Mouse (Mus musculus) testis, adult 2 months (tissue): Measurements from ENCODE around the gene Cyb5rl.

ENCODE experiments used
- CTCF ChIP-seq: fragments of 200-500 bp; IDR thresholded peaks from 2 replicates; pipeline ENCODE4 v1.5.1; 2012; ENCODE audit warnings: low read depth, mild to moderate bottlenecking, inconsistent platforms, low read length, moderate library complexity; ENCODE audit not compliant: control insufficient read depth, insufficient read depth, insufficient replicate concordance
- POLR2A ChIP-seq: fragments of 200-500 bp; IDR thresholded peaks from 2 replicates; pipeline ENCODE4 v1.6.1; 2012; ENCODE audit warnings: low read depth, mild to moderate bottlenecking, inconsistent platforms, low read length, moderate library complexity; ENCODE audit not compliant: control insufficient read depth

DNA sequence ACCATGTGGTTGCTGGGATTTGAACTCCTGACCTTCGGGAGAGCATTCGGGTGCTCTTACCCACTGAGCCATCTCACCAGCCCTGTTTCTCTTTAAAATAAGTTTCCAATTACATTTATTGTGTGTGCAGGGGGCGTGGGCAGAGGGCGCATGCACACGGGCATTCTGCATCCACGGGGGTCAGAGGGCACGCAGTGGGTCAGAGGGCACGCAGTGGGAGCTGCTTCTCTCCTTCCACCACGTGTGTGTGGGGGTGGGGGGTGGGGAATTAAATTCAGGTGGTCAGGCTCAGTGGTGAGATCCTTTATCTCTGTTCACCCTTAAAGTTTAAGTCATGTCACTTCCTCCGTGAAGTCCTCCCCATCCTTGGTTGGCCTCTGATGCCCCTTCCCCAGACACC lies 31.6 kb downstream of the Cyb5rl start:
- TF ChIP-seq POLR2A = no peak
- TF ChIP-seq CTCF = no peak
